Mouse (Mus musculus) CH12.LX (cell line): ENCODE measurements around the gene 1700113H08Rik. TPM values are rescaled to one million over a fixed set of nuclear protein-coding genes. Genes with fewer than 3 reads are reported as not detected.

Experiments
- DNase-seq: peaks from one replicate; pipeline ENCODE4 v3.0.0-alpha.2; 2013; ENCODE audit errors: extremely low read depth
- H3K27ac ChIP-seq: 2 replicates; pipeline ENCODE4 v1.5.1; 2012; ENCODE audit warnings: low read depth, mild to moderate bottlenecking, control low read depth, moderate library complexity; ENCODE audit not compliant: insufficient read depth
- H3K27me3 ChIP-seq: replicated peaks from 2 replicates; pipeline ENCODE3; 2012; ENCODE audit warnings: inconsistent platforms
- H3K36me3 ChIP-seq, 2 experiments: replicated peaks in 1 of 2; 2 replicates each; pipeline versions ENCODE3 to v1.6.1; 2012; ENCODE audit warnings: inconsistent platforms in 1 of 2, low read length in 1 of 2, mild to moderate bottlenecking in 1 of 2, mixed read lengths in 1 of 2, moderate library complexity in 1 of 2; ENCODE audit not compliant: control insufficient read depth in 1 of 2, insufficient read depth in 1 of 2
- H3K4me1 ChIP-seq, 2 experiments: 2 replicates each; pipeline ENCODE4 v1.6.1; 2012; ENCODE audit warnings: inconsistent platforms in 1 of 2, moderate library complexity in 1 of 2; ENCODE audit not compliant: insufficient read depth in 2 of 2, control insufficient read depth in 1 of 2
- H3K4me2 ChIP-seq: 2 replicates; pipeline ENCODE4 v1.6.1; 2012; ENCODE audit warnings: low read depth, mild to moderate bottlenecking, control low read depth; ENCODE audit not compliant: poor library complexity, insufficient read depth, severe bottlenecking
- H3K4me3 ChIP-seq, 3 experiments: fragments of 150-350 bp in 1 of 3; sonication (generic) in 1 of 3; replicated peaks in 1 of 3; 2 replicates each; pipeline versions ENCODE3 to v1.5.1; 2011 to 2012; ENCODE audit warnings: low read depth in 2 of 3, low read length in 2 of 3, mild to moderate bottlenecking in 2 of 3, moderate library complexity in 2 of 3, control low read depth in 1 of 3, improper control_type of control experiment in 1 of 3, inconsistent platforms in 1 of 3, mixed read lengths in 1 of 3; ENCODE audit not compliant: poor library complexity in 1 of 3
- H3K79me2 ChIP-seq: replicated peaks from 2 replicates; pipeline ENCODE4 v1.6.1; 2012; ENCODE audit warnings: mild to moderate bottlenecking, moderate library complexity; ENCODE audit not compliant: control insufficient read depth, poor library complexity, insufficient read depth, severe bottlenecking; ENCODE audit errors: extremely low read depth
- H3K9ac ChIP-seq: 2 replicates; pipeline ENCODE4 v1.6.1; 2012; ENCODE audit warnings: low read depth, mild to moderate bottlenecking, control low read depth, moderate library complexity; ENCODE audit not compliant: insufficient read depth
- H3K9me3 ChIP-seq: replicated peaks from 2 replicates; pipeline ENCODE3; 2012; ENCODE audit warnings: low read length, inconsistent platforms, mixed read lengths
- BHLHE40 ChIP-seq: IDR thresholded peaks from 2 replicates; pipeline ENCODE4 v1.6.1; 2011; ENCODE audit warnings: mild to moderate bottlenecking, low read depth, low read length, improper control_type of control experiment
- CTCF ChIP-seq, 2 experiments: IDR thresholded peaks in 1 of 2; conservative IDR thresholded peaks in 1 of 2; 2 replicates each; pipeline ENCODE4 v1.5.1; 2011 to 2012; ENCODE audit warnings: low read depth in 2 of 2, low read length in 2 of 2, improper control_type of control experiment in 1 of 2, inconsistent platforms in 1 of 2, mild to moderate bottlenecking in 1 of 2, moderate library complexity in 1 of 2
- GABPA ChIP-seq: IDR thresholded peaks from 2 replicates; pipeline ENCODE4 v1.6.1; 2012; ENCODE audit warnings: low read depth, low read length, improper control_type of control experiment, inconsistent platforms; ENCODE audit not compliant: insufficient replicate concordance
- HCFC1 ChIP-seq: IDR thresholded peaks from 2 replicates; pipeline ENCODE4 v1.6.1; 2012; ENCODE audit warnings: low read depth, mild to moderate bottlenecking, inconsistent platforms, low read length, improper control_type of control experiment
- IRF4 ChIP-seq: IDR thresholded peaks from 2 replicates; pipeline ENCODE4 v1.6.1; 2014; ENCODE audit warnings: low read depth, mild to moderate bottlenecking, inconsistent platforms, low read length, improper control_type of control experiment
- JUN ChIP-seq: IDR thresholded peaks from 2 replicates; pipeline ENCODE4 v1.6.1; 2011; ENCODE audit warnings: low read depth, mild to moderate bottlenecking, low read length, improper control_type of control experiment, moderate library complexity; ENCODE audit not compliant: insufficient read depth
- KAT2A ChIP-seq: IDR thresholded peaks from 2 replicates; pipeline ENCODE4 v1.6.1; 2012; ENCODE audit warnings: low read length, improper control_type of control experiment, inconsistent platforms; ENCODE audit not compliant: insufficient replicate concordance
- MAFK ChIP-seq: IDR thresholded peaks from 2 replicates; pipeline ENCODE4 v1.6.1; 2011; ENCODE audit warnings: low read length, improper control_type of control experiment; ENCODE audit not compliant: insufficient replicate concordance
- MAX ChIP-seq: IDR thresholded peaks from 2 replicates; pipeline ENCODE4 v1.6.1; 2011; ENCODE audit warnings: low read length, improper control_type of control experiment
- MAZ ChIP-seq: IDR thresholded peaks from 2 replicates; pipeline ENCODE4 v1.6.1; 2012; ENCODE audit warnings: low read depth, mild to moderate bottlenecking, inconsistent platforms, low read length, improper control_type of control experiment, moderate library complexity
- MEF2A ChIP-seq: IDR thresholded peaks from 2 replicates; pipeline ENCODE4 v1.6.1; 2014; ENCODE audit warnings: low read depth, mild to moderate bottlenecking, inconsistent platforms, low read length, improper control_type of control experiment, borderline replicate concordance
- NELFE ChIP-seq: IDR thresholded peaks from 2 replicates; pipeline ENCODE4 v1.6.1; 2011; ENCODE audit warnings: low read depth, low read length, improper control_type of control experiment
- NRF1 ChIP-seq: IDR thresholded peaks from 2 replicates; pipeline ENCODE4 v1.6.1; 2014; ENCODE audit warnings: low read depth, mild to moderate bottlenecking, inconsistent platforms, low read length, improper control_type of control experiment, moderate library complexity
- PAX5 ChIP-seq: IDR thresholded peaks from 2 replicates; pipeline ENCODE4 v1.6.1; 2012; ENCODE audit warnings: low read length, inconsistent platforms, mixed read lengths
- POLR2AphosphoS2 ChIP-seq: IDR thresholded peaks from 2 replicates; pipeline ENCODE4 v1.6.1; 2011; ENCODE audit warnings: low read depth, low read length, improper control_type of control experiment
- RAD21 ChIP-seq: IDR thresholded peaks from 2 replicates; pipeline ENCODE4 v1.6.1; 2011; ENCODE audit warnings: low read depth, mild to moderate bottlenecking, low read length, improper control_type of control experiment, moderate library complexity
- RCOR1 ChIP-seq: conservative IDR thresholded peaks from 2 replicates; pipeline ENCODE4 v1.6.1; 2012; ENCODE audit warnings: low read depth, mild to moderate bottlenecking, inconsistent platforms, low read length, improper control_type of control experiment
- SIN3A ChIP-seq: IDR thresholded peaks from 2 replicates; pipeline ENCODE4 v1.6.1; 2012; ENCODE audit warnings: low read length, improper control_type of control experiment, inconsistent platforms
- TBP ChIP-seq: conservative IDR thresholded peaks from 2 replicates; pipeline ENCODE4 v1.6.1; 2011; ENCODE audit warnings: low read depth, low read length, improper control_type of control experiment
- TCF12 ChIP-seq: IDR thresholded peaks from 2 replicates; pipeline ENCODE4 v1.6.1; 2014; ENCODE audit warnings: low read depth, mild to moderate bottlenecking, inconsistent platforms, low read length, improper control_type of control experiment
- UBTF ChIP-seq: IDR thresholded peaks from 2 replicates; pipeline ENCODE4 v1.6.1; 2012; ENCODE audit warnings: low read depth, mild to moderate bottlenecking, inconsistent platforms, low read length, improper control_type of control experiment, moderate library complexity
- USF1 ChIP-seq: IDR thresholded peaks from 2 replicates; pipeline ENCODE4 v1.6.1; 2014; ENCODE audit warnings: low read depth, mild to moderate bottlenecking, inconsistent platforms, low read length, improper control_type of control experiment
- ZC3H11A ChIP-seq: IDR thresholded peaks from 2 replicates; pipeline ENCODE4 v1.6.1; 2012; ENCODE audit warnings: low read depth, mild to moderate bottlenecking, inconsistent platforms, low read length, improper control_type of control experiment
- ZKSCAN1 ChIP-seq: IDR thresholded peaks from 2 replicates; pipeline ENCODE4 v1.6.1; 2012; ENCODE audit warnings: low read depth, inconsistent platforms, low read length, improper control_type of control experiment, borderline replicate concordance
- ZMIZ1 ChIP-seq: IDR thresholded peaks from 2 replicates; pipeline ENCODE4 v1.6.1; 2012; ENCODE audit warnings: low read depth, mild to moderate bottlenecking, inconsistent platforms, low read length, improper control_type of control experiment
- ZNF384 ChIP-seq: IDR thresholded peaks from 2 replicates; pipeline ENCODE4 v1.6.1; 2012; ENCODE audit warnings: low read depth, low read length, improper control_type of control experiment, inconsistent platforms
- dilution Hi-C: fragments of 300-500 bp; cut with MboI; formaldehyde crosslinking; loops from 2 replicates; pipeline ENCODE4 v1.14.3; 2020; ENCODE audit warnings: low sequenced_read_pairs; ENCODE audit not compliant: extremely low pct_unique_long_range_greater_than_20kb, extremely low pct_ligation_motif_present
- in situ Hi-C: fragments of 300-500 bp; cut with MboI; formaldehyde crosslinking; loops from 3 replicates; pipeline ENCODE4 v1.14.3; 2019; ENCODE audit warnings: low sequenced_read_pairs, low pct_ligation_motif_present, low pct_unique_long_range_greater_than_20kb, mixed read lengths
- polyA plus RNA-seq: library from polyadenylated mRNA; unstranded; fragments of >175 nt; gene quantifications from 2 replicates; pipeline ENCODE4 v1.2.1, GENCODE M21; 2012; ENCODE audit warnings: low read depth; ENCODE audit not compliant: insufficient read length
- total RNA-seq, 2 experiments: library from RNA; depleted of rRNA; stranded (reverse); fragments of 300-350 nt in 1 of 2; fragments of >200 nt in 1 of 2; gene quantifications; 2 replicates each; pipeline ENCODE4 v1.2.3; 2012 to 2014

Gene 1700113H08Rik
- total and polyA plus RNA-seq, 3 experiments, result not detected

- Histone ChIP-seq H3K9me3 (no peaks in the 10 kb centered on the region), H3K4me1 (peaks cover 6 to 13% of the 10 kb centered on the region in 2 experiments), H3K79me2 (no peaks in the 10 kb centered on the region), H3K9ac (no peak overlapping the region), H3K27ac (no peak overlapping the region), H3K4me2 (no peak overlapping the region), H3K27me3 (no peaks in the 10 kb centered on the region), H3K4me3 (no peak overlapping the region), H3K36me3 (no peaks in the 10 kb centered on the region)
- dilution Hi-C loops (no loop called here), in situ Hi-C loops (no loop called here)
- no peak for DNase-seq
- no peak for TF ChIP-seq MAX
- no peak for TF ChIP-seq NELFE
- TF ChIP-seq MEF2A, result no peak
- TF ChIP-seq SIN3A, result no peak
- TF ChIP-seq NRF1, result no peak
- no peak for TF ChIP-seq CTCF (conservative IDR thresholded peaks at IDR 0.05 in 1 of 2, IDR thresholded peaks at IDR 0.05 in 1 of 2; ENCODE audit: low read depth in 2 of 2, low read length in 2 of 2)
- no peak for TF ChIP-seq ZC3H11A
These were observed 20.8 kb upstream of the 1700113H08Rik start for GRCm38 (mm10) chr10:87037062-87037461.

GRCm38 (mm10) chr10:87039340-87039739 lies 18.5 kb upstream of the 1700113H08Rik start:
- in situ Hi-C loops (no loop called here), dilution Hi-C loops (no loop called here)

GRCm38 (mm10) chr10:87039800-87040199 lies 18.0 kb upstream of the 1700113H08Rik start:
- dilution Hi-C loops (no loop called here), in situ Hi-C loops (no loop called here)
- H3K27ac ChIP-seq, result no peak overlapping the region
- H3K9ac ChIP-seq, result no peak overlapping the region
- no peaks in the 10 kb centered on the region for H3K79me2 ChIP-seq
- H3K4me2 ChIP-seq, result no peak overlapping the region
- TF ChIP-seq USF1, result no peak
- no peak for TF ChIP-seq MAX
- TF ChIP-seq ZMIZ1, result no peak
- no peak for TF ChIP-seq GABPA
- no peak for TF ChIP-seq HCFC1
- no peak for TF ChIP-seq IRF4
- TF ChIP-seq TBP, result no peak
- no peak for TF ChIP-seq JUN
- TF ChIP-seq BHLHE40, result no peak
- TF ChIP-seq NRF1, result no peak
- no peak for TF ChIP-seq PAX5
- TF ChIP-seq ZKSCAN1, result no peak
- no peak for TF ChIP-seq TCF12
- TF ChIP-seq KAT2A, result no peak
- peaks cover 6 to 13% of the 10 kb centered on the region in 2 experiments for H3K4me1 ChIP-seq
- H3K9me3 ChIP-seq, result no peaks in the 10 kb centered on the region
- no peak for DNase-seq
- H3K36me3 ChIP-seq, result no peaks in the 10 kb centered on the region
- no peak overlapping the region for H3K4me3 ChIP-seq
- no peaks in the 10 kb centered on the region for H3K27me3 ChIP-seq

More at GRCm38 (mm10) chr10:87039340-87039739, 18.5 kb upstream of the 1700113H08Rik start:
- no peak overlapping the region for H3K4me3 ChIP-seq
- H3K4me1 ChIP-seq, result peaks cover 6 to 13% of the 10 kb centered on the region in 2 experiments
- no peak overlapping the region for H3K27ac ChIP-seq
- no peak for DNase-seq
- H3K79me2 ChIP-seq, result no peaks in the 10 kb centered on the region
- TF ChIP-seq CTCF (conservative IDR thresholded peaks at IDR 0.05 in 1 of 2, IDR thresholded peaks at IDR 0.05 in 1 of 2; ENCODE audit: low read depth in 2 of 2, low read length in 2 of 2) (no peak), MAX (no peak), ZNF384 (no peak), RAD21 (no peak), POLR2AphosphoS2 (no peak), GABPA (no peak), JUN (no peak), IRF4 (no peak), HCFC1 (no peak), PAX5 (no peak), UBTF (no peak), MAZ (no peak), RCOR1 (no peak), ZMIZ1 (no peak), NELFE (no peak), ZC3H11A (no peak), TBP (no peak), MAFK (no peak)
- H3K9me3 ChIP-seq, result no peaks in the 10 kb centered on the region
- no peaks in the 10 kb centered on the region for H3K36me3 ChIP-seq
- no peak overlapping the region for H3K9ac ChIP-seq
- H3K27me3 ChIP-seq, result no peaks in the 10 kb centered on the region
- H3K4me2 ChIP-seq, result no peak overlapping the region
